Mouse (Mus musculus): ENCODE data around the gene Masp2.

The Masp2 gene

GRCm38 (mm10) chr4:148601871-148602270 lies 483 bp upstream of the Masp2 start:
- DNase-seq = no peak

- no peak for DNase-seq
Observed at GRCm38 (mm10) chr4:148603376-148604139, 1.2 kb downstream of the Masp2 start.

GRCm38 (mm10) chr4:148604141-148604540 lies 1.8 kb downstream of the Masp2 start:
- no peak for DNase-seq

- peak; percentile 71 for DNase-seq
Observed at GRCm38 (mm10) chr4:148604541-148605165, 2.3 kb downstream of the Masp2 start.

GRCm38 (mm10) chr4:148607758-148608157 lies 5.4 kb downstream of the Masp2 start:
- peak; percentile 85 for DNase-seq

GRCm38 (mm10) chr4:148609805-148610204 lies 7.5 kb downstream of the Masp2 start:
- peak; percentile 29 for DNase-seq

- no peak for DNase-seq
Observed at GRCm38 (mm10) chr4:148610631-148611364, 8.4 kb downstream of the Masp2 start.

- peak; percentile 33 for DNase-seq
Observed at GRCm38 (mm10) chr4:148612557-148612956, 10.2 kb downstream of the Masp2 start.

GRCm38 (mm10) chr4:148613738-148614137 lies 11.4 kb downstream of the Masp2 start:
- DNase-seq = no peak

- DNase-seq = no peak
Observed at GRCm38 (mm10) chr4:148619805-148620204, 17.5 kb downstream of the Masp2 start.

GRCm38 (mm10) chr4:148620718-148621117 lies 18.4 kb downstream of the Masp2 start:
- no peak for DNase-seq

- no peak for DNase-seq
Observed at GRCm38 (mm10) chr4:148622485-148622884, 20.1 kb downstream of the Masp2 start.

- DNase-seq = no peak
Observed at GRCm38 (mm10) chr4:148623609-148624008, 21.3 kb downstream of the Masp2 start.

GRCm38 (mm10) chr4:148625010-148625409 lies 22.7 kb downstream of the Masp2 start:
- no peak for DNase-seq

- peak; percentile 29 for DNase-seq
Observed at GRCm38 (mm10) chr4:148625756-148626622, 23.6 kb downstream of the Masp2 start.

- peak; percentile 98 for DNase-seq
Observed at GRCm38 (mm10) chr4:148626623-148627185, 24.4 kb downstream of the Masp2 start, which contains the start of gene Tardbp. Gene Tardbp (minus strand): TSS chr4:148627019.

GRCm38 (mm10) chr4:148627246-148627645 lies 24.9 kb downstream of the Masp2 start:
- no peak for DNase-seq

GRCm38 (mm10) chr4:148632013-148632692 lies 29.8 kb downstream of the Masp2 start:
- DNase-seq = peak; percentile 61

GRCm38 (mm10) chr4:148633395-148634061 lies 31.2 kb downstream of the Masp2 start:
- no peak for DNase-seq

- DNase-seq = no peak
Observed at GRCm38 (mm10) chr4:148635309-148635708, 33.0 kb downstream of the Masp2 start.

- DNase-seq = no peak
Observed at GRCm38 (mm10) chr4:148638302-148638701, 35.9 kb downstream of the Masp2 start.
